Mouse (Mus musculus): Measurements from ENCODE around the gene Klf15.

Klf15 gene

DNA sequence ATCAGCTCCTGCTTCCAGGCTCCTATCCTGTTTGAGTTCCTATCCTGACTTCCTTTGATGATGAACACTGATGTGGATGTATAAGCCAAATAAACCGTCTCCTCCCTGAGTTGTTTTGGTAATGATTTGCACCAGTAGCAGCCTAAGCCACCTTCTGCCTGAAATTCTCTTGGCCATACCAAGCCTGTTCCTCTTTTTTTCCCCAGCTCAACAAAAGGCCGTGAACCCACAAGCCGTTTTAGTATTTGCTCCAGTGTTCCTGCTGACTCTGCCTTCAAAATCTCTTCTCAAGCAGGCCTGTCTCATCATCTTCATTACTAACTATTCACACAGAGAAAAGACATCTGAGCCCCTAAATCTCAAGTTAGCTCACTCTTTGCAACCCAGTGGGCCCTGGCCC, 31.8 kb downstream of the Klf15 start:
- no peak for DNase-seq (ENCODE audit: low spot score)

DNA sequence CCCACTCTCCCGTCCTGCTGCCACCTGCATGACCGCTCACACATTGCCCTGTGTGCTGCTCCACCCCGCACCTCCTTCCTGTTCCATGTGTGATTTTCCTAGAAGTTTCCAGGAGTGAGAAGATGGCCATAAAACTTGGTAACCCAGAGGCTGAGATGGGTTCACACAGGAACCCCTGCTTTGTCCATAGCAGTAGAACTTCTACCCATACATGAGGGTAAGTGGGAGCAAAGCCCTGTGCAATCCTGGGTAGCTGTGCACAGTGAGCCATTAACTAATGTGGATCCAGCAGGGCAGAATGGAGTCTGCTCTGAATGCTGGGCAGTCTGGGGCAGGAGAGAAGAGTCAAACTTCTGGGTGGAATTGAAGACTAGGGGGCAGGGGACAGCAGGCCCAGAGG, 32.2 kb downstream of the Klf15 start:
- DNase-seq (ENCODE audit: low spot score): no peak

DNA sequence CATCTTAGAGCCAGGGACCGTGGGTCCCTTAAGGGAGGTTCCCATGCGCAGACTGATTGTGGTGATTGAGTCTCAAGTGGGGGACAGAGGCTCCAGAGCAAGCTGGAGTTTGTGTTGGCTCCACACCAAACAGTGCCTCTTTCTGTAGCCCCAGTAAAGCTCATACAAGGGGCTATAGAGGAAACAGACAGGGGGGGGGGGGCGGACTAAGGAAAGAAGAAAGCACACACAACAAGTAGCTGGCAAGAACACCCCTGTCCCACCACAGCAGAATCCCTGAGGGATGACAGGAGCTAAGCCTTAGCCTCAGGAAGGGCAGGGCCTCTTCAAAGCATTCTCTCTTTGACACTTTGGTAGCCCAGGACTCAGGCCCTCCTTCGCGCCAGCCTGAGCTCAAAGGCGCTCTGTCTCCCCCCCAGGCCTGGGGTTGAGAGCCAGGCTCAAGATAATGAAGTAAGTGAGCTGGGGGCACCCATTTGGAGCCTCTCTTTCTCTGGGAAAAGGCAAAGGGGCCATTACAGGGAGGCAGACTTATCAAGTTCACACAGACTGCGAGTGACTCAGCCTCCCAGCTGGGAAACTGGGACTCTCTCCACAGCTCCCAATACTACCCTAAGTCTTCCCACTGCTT, 33.0 kb downstream of the Klf15 start:
- no peak for DNase-seq (ENCODE audit: low spot score)

DNA sequence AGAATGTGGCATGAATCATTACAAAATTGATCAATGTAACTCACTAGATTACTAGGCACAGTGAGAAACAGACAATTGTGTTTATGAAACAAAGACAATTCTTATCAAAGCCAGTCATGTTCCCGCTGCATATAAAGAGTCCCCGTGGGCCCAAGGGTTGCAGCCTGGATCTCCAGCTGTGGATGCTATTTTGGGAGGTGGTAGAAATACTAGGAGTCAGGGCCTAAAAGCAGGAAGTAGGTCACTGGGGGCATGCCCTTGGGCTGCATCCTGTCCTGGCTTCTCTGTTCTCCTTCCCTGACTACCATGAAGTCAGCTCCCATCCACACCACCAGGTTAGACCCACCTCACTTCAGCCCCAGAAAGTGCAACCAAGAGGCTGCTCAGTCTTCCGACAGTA, 33.8 kb downstream of the Klf15 start:
- no peak for DNase-seq (ENCODE audit: low spot score)

DNA sequence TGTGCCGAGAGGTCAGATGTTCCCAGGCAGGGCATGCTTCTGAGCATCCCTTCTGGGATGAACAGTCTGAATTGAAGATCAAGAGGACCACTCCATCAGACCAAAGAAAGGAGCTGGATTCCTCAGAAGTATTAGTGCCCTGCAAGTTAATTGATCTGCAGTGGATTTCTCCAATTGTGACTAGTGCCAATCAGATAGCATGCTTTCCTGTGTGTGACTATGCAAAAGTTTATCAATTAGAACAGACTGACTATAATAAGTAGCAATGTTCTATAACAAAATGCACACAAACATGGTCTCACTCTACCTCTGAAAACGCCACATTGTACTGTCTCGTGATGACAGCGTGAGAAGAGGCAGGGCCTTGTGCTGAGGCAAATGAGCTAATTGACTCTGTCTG, 37.1 kb downstream of the Klf15 start:
- DNase-seq (ENCODE audit: low spot score): no peak

DNA sequence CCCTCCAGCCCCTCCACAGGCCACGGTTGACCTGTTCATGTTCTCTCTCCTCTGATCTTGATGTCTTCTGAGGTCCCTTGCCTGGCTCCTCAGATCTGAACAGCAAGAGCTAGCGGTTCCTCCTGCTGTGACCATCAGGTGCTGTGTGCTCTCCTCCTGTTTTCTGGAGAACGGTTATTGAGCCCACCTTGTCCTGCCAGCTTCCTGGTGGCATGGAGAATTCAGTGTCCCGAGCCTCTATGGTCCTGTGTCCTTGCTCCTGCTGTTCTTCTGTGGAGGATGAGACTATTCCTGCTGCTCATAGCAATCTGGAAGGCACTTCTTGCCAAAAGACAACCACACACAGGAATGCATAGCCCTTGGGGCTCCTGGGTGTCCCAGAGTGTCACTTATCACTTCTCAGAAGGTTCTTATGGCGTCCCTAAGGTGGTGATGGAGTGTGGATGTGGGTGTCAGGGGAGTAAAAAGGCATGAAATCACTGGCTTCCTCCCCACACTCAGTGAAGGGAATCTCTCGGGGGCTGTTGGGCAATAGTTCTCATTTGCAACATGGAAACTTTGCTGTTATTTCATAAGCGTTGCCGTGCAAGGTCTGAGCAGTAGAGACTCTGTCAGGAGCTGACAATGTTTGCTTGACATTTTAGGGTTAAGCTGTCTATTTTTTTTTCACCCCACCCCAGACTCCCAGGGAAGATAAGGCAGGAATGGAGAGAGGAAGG, 39.0 kb downstream of the Klf15 start:
- DNase-seq (ENCODE audit: low spot score): no peak

DNA sequence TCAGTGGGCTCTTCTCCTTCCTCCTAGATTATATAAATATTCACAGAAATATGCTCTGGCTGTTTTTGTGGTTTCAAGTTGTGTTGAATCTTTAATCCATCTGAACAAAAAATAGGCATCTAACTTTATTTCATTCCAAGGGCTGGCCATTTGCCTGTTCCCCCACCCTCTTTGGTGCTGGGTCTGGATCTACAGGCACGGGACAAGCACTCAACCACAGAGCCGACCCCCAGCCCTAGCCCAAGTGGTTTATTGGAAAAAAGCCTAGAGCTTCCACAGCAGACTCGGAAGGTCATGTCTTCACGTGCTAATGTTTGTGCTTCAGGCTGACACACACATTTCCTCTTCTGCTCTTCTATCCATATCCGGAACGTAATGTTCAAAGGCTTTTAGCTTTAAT, 43.5 kb downstream of the Klf15 start:
- no peak for DNase-seq (ENCODE audit: low spot score)

DNA sequence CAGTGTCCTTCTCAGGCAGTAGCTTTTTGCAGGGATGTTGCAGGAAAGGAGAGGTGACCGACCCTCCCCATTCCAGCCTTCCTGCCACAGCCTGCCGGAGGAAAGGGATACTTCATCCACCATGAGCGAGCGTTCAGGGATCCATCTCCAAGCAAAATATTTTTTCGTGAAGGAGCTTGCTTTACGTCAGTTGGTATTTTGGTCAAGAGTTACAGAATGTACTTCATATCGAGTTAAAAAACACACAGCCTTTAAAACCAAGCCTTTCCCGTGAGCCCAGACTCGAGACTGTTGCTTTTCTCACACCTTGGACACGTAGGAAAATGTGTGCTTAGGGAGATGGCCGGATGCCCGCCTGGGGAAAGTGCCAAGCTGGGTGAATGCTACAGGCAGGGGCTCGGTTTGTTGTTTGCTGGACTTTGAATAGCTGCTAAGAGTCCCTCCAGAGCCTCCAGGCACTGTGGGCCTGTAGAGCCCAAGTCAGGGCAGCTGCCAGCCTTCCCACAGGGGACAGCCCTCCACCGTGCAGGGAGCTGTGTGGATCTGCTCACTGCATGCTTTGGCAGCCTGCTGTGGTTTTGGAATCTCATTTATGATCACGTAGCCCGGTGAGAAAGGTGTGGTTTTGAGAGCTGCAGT, 44.4 kb downstream of the Klf15 start:
- DNase-seq (ENCODE audit: low spot score): no peak

DNA sequence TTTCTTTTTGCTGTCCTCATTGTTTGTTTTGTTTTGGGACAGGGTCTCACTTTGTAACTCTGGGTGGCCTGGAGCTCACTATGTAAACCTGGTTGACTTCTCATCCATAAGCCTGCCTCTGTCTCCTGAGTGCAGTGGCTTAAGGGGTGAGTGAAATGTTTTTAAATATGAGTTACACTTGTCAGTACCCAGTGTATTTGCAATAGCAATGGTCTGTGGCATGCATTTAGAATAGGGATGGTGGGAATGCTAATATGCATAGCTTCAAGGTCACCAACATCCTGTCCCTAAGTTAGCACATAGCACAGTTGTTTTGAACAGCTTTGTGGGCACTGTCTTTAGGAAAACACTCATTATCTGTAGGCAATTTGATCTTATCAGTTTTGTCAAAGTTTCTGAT, 45.1 kb downstream of the Klf15 start:
- DNase-seq (ENCODE audit: low spot score): no peak

DNA sequence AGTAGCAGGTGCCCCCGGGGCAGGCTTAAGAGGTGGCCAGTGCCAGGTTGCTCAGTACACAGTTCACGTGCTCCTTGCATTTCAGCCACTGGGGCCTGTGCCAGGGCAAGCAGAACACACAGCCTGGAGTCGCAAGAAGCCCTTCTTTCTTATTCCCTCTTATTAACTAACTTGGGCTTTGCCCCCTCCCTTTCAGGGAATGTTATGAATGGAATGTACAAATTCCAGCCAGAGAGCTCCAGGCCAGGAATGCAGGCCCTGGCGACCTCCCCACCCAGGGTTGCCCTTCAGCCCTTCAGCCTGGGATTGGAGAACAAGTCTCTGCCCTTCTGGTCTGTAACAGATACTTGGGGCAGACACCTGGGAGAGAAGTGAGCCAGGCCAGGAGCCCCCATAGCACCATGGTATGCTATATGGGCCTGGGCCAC, 45.8 kb downstream of the Klf15 start:
- DNase-seq (ENCODE audit: low spot score): no peak

DNA sequence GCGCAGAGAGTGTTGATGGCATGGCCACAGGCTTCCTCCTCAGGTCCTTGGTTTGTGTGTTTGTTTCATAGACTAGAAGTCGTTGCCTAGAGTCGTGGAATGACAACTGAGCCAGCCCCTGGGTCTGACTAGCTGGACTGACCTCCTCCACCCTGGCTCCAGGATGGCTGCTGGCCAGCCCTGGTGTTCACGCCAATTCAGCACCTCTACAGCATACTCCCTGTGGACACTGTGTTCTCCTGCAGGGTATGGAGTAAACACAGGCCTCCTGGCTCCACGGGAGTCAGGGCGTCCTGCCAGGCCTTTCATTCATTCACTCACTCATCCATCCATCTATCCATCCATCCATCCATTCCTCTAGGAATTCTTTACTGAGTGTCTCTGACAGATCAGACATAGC, 46.7 kb downstream of the Klf15 start:
- no peak for DNase-seq (ENCODE audit: low spot score)

DNA sequence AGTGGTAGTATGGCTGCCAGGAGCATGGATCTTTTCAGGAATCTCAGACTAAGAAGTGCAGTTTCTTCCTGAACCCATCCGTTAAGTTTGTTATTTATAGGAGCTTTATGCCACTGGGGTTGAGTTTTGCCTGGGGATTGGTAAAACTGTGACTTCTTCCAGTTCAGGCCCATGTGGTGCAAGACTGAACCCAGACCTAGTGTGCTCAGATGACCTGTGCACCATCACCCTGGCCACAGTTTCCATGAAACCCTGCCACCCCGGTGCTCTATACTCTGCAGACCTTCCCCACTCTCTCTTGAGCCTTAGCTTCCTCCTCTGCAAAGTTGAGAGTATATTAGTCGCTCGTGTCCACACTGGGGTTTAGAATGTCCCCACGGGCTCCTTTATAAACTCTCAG, 50.0 kb downstream of the Klf15 start:
- no peak for DNase-seq (ENCODE audit: low spot score)

DNA sequence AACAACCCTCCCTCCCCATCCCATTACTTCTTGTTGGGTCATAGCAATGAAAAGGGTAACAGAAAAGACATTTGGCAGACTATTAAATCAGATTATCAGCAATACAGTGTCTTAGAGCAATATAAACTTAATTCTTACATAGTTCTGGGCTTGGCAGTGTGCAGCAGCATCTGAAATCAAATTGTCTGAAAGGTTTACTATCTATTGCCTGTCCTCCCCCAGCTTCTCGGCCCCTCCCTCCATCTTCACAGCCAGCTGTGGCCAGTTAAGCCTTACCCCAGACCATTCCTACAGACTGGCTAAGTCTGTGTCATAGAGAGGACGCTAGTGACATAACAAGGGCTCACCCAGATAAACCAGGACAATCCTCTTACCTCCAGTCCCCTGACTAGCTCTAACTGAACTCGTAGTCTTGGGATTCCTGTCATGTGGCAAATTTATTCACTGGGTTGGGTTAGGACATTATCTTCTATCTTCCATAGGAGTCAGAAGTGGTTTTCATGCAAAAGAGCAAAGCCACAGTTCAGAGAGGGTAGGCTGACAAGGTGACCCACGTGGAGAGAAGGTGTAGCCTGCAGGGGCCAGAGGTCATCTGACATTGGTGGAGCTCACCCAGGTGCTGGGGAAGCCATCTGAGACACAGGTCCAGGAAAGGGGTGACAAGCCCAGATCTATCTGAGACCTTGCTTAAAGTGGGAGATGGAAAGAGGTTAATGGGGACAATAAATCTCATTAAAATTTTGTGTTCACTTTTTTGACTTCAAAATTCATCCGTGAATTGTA, 50.9 kb downstream of the Klf15 start:
- DNase-seq (ENCODE audit: low spot score): no peak

DNA sequence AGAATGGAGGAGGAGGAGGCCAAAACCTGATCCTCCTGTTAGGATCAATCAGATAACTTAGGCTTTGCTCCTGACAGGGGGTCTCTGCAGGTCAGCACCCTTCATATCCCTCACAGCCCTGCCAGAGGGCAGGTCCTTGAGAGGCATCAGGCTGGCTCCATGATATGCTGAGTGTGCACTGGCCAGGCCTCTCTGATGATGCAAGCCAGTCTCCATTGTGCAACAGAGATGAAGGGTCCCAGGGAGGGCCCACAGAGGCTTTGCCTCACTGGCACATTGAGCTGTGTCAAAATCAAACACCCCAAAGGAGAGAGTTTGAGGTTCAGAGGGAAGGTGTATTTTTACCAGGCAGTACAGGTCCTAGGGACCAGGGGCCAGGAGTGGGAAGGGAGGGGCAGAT, 52.0 kb downstream of the Klf15 start:
- no peak for DNase-seq (ENCODE audit: low spot score)

DNA sequence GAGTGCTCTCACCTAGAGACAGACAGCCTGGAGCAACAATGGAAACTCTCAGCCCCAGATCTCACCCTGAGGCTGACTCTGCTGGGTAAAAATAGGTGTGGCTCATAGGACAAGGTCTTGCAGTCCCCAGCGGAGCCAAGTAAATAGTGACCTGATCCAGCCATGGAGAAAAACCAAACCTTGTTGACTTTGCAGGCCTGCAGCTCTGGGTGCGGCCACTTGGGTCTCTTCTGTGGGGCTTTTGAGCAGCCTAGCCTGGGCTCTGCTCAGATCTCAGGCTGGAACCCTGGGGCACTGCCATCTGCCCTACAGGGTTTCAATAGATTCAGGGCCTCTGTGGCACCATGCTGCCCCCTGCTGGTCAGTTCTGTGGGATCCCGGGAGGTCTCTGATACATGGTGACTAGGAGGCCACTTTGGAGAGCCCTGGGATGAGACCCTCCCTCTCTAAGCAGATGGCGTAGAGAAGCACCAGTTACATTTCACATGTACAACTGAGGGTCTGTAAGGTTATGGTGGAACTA, 52.6 kb downstream of the Klf15 start:
- peak; percentile 11 for DNase-seq (ENCODE audit: low spot score)

DNA sequence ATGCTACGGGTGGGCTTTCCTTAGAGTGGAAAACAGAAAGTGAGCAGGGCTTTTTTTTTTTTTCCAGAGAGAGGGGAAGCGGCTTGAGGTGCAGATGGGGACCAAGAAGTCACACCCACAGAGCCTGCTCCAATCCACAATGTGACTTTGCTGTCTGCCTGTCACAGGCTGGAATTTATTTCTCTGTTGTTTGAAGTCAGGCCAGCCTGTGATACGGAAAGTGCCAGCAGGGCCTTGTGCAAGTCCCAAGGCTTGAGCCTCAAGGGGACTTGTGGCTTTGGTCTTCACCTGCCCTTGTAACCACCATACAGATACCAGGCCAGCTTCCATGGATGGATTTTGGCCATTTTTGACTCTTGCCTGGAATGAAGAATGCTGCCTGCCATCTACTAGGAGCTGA, 56.5 kb downstream of the Klf15 start:
- DNase-seq (ENCODE audit: low spot score): no peak

DNA sequence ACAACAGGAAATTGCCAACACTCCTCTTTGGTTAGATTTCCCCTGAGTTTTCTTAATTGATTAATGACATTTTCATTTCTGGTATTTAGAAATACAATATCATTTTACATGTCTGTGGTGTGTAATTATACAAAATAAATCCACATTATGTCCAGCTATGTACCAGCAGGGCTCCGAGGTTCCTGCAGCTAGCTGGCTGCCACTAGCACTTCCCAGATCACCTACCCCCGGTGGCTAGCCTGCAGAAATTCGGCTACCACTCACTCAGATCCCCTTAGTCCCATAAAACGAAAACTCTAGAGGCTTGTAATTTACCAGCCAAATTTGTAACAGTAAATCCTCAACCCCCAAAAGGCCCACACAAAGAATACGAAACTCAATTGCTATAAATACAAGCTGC, 57.0 kb downstream of the Klf15 start:
- no peak for DNase-seq (ENCODE audit: low spot score)
